Mouse (Mus musculus): ENCODE measurements around the gene Srd5a3.

The Srd5a3 gene

GRCm38 (mm10) chr5:76190609-76191008, 50.5 kb downstream of the Srd5a3 start:
- no peak for DNase-seq (ENCODE audit: low read depth, low spot score)

- DNase-seq (ENCODE audit: low read depth, low spot score) = no peak
Observed at GRCm38 (mm10) chr5:76193075-76193474, 53.0 kb downstream of the Srd5a3 start.

GRCm38 (mm10) chr5:76194377-76194945, 54.4 kb downstream of the Srd5a3 start:
- DNase-seq (ENCODE audit: low read depth, low spot score) = no peak

DNA sequence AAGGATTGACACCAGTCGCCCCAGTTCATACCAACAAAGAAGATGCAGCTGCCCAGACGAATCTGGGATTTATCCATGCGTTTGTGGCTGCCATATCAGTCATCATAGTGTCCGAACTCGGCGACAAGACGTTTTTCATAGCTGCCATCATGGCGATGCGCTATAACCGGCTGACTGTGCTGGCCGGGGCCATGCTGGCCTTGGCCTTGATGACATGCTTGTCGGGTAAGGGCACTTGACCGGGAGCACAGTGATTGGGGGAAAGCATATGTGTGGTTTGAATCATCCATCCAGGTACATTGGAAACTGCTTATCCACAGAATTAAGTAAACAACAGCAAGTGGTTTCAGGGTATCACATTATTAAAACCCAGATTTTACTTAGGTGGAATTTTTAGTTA, 59.3 kb downstream of the Srd5a3 start:
- DNase-seq (ENCODE audit: low read depth, low spot score) = no peak

DNA sequence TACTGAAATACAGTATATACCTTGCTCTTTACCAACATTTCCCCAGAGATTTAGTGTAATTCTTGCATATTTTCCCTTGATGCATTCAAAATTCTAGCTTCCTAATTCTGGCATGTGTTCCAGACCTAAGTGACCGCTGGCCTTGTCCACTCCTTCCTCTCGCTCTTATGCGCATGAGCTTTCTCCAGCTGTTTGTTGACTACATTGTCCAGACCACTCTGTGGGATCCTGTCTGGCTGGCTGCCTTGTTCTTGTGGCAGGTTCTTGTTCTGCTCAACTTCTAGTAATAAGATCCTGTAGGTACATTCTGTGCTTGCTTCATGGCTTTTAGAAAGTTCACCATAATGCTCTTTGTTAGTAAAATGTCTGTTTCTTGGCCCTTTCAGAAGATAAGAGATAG, 63.1 kb downstream of the Srd5a3 start:
- no peak for DNase-seq (ENCODE audit: low read depth, low spot score)
